Mouse (Mus musculus) midbrain, embryonic 11.5 days (tissue): ENCODE results near the gene Mien1. TPM values are rescaled to one million over a fixed set of nuclear protein-coding genes. Genes with fewer than 3 reads are reported as not detected.

Source experiments
- ATAC-seq: fragments of 200-750 bp; cut with Nextera tagmentation; 2 replicates; pipeline ENCODE4 v1.8.0; 2017; ENCODE audit warnings: moderate TSS enrichment, moderate library complexity; ENCODE audit not compliant: low FRiP score
- DNase-seq: peaks from one replicate; pipeline ENCODE4 v3.0.0; 2015; ENCODE audit warnings: low spot score; ENCODE audit errors: missing footprints
- H3K27ac ChIP-seq: fragments of 300-500 bp; sonication (generic); 2 replicates; pipeline ENCODE4 v1.5.1; 2014; ENCODE audit warnings: low read depth, low read length
- H3K27me3 ChIP-seq: fragments of 300-500 bp; sonication (generic); 2 replicates; pipeline ENCODE4 v1.6.1; 2014; ENCODE audit warnings: mild to moderate bottlenecking, low read length, moderate library complexity, mixed read lengths; ENCODE audit not compliant: control insufficient read depth, insufficient read depth
- H3K36me3 ChIP-seq: fragments of 300-500 bp; sonication (generic); 2 replicates; pipeline ENCODE4 v1.6.1; 2014; ENCODE audit warnings: mild to moderate bottlenecking, low read length, moderate library complexity, mixed read lengths; ENCODE audit not compliant: control insufficient read depth, insufficient read depth
- H3K4me1 ChIP-seq: fragments of 300-500 bp; sonication (generic); 2 replicates; pipeline ENCODE4 v1.6.1; 2014; ENCODE audit warnings: low read length; ENCODE audit not compliant: control insufficient read depth, insufficient read depth
- H3K4me2 ChIP-seq: fragments of 300-500 bp; sonication (generic); 2 replicates; pipeline ENCODE4 v1.6.1; 2014; ENCODE audit warnings: mild to moderate bottlenecking, moderate library complexity
- H3K4me3 ChIP-seq: fragments of 300-500 bp; sonication (generic); 2 replicates; pipeline ENCODE4 v1.5.1; 2014; ENCODE audit warnings: low read depth, low read length
- H3K9ac ChIP-seq: fragments of 300-500 bp; sonication (generic); 2 replicates; pipeline ENCODE4 v1.6.1; 2014; ENCODE audit warnings: low read length
- H3K9me3 ChIP-seq: fragments of 300-500 bp; sonication (generic); 2 replicates; pipeline ENCODE4 v1.6.1; 2016; ENCODE audit warnings: low read length; ENCODE audit not compliant: control insufficient read depth
- WGBS: fragments of 180-500 bp; shearing (Covaris S2); extraction: QIAGEN DNeasy Blood & Tissue Kit; methylation state at CpG from one replicate; pipeline ENCODE4 v1.1.7; 2014; 5-methylcytosine and 5-hydroxymethylcytosine counted together
- polyA plus RNA-seq: library from polyadenylated mRNA; unstranded; fragments of >200 nt; fragmentation: Nextera tagmentation; extraction: Ambion mirVana; gene quantifications from 2 replicates; pipeline ENCODE4 v1.2.1, GENCODE M21; 2014

Gene Mien1
- polyA plus RNA-seq, 1 experiment from 2014 or later = 145 TPM

- Histone ChIP-seq H3K36me3 (no peaks in the 10 kb centered on the region), H3K4me2 (no peak overlapping the region), H3K4me1 (peaks cover 11% of the 10 kb centered on the region), H3K4me3 (no peak overlapping the region), H3K9ac (no peak overlapping the region), H3K27ac (no peak overlapping the region), H3K9me3 (no peaks in the 10 kb centered on the region), H3K27me3 (no peaks in the 10 kb centered on the region)
- ATAC-seq (no peak), DNase-seq (peak; percentile 56)
- 70% methylated on average over 4 of the region's 6 CpGs for WGBS
Measured at GRCm38 (mm10) chr11:98418273-98418672, 20.5 kb downstream of the Mien1 start.

- ATAC-seq (no peak), DNase-seq (peak; percentile 28)
- Histone ChIP-seq H3K4me1 (peaks cover 11% of the 10 kb centered on the region), H3K36me3 (no peaks in the 10 kb centered on the region), H3K9ac (no peak overlapping the region), H3K9me3 (no peaks in the 10 kb centered on the region), H3K4me2 (no peak overlapping the region), H3K27me3 (no peaks in the 10 kb centered on the region), H3K4me3 (no peak overlapping the region), H3K27ac (no peak overlapping the region)
- WGBS = 89% methylated on average over 1 of the region's 1 CpGs
Measured at GRCm38 (mm10) chr11:98417074-98417473, 21.7 kb downstream of the Mien1 start.

- peak; percentile 47 for DNase-seq
- Histone ChIP-seq H3K27me3 (peaks cover 9% of the 10 kb centered on the region), H3K27ac (no peak overlapping the region), H3K4me2 (no peak overlapping the region), H3K9me3 (no peaks in the 10 kb centered on the region), H3K4me1 (peaks cover 22% of the 10 kb centered on the region), H3K4me3 (no peak overlapping the region), H3K9ac (no peak overlapping the region), H3K36me3 (no peaks in the 10 kb centered on the region)
- no peak for ATAC-seq
- WGBS = 42% methylated on average over 2 of the region's 2 CpGs
Measured at GRCm38 (mm10) chr11:98414162-98414561, 24.6 kb downstream of the Mien1 start.

- WGBS = 32% methylated on average over 7 of the region's 7 CpGs
- H3K27ac ChIP-seq = no peak overlapping the region
- peak overlapping the region; percentile 88; the same call in 1 of the 2 replicates for H3K9ac ChIP-seq
Measured at GRCm38 (mm10) chr11:98413731-98414130, 25.1 kb downstream of the Mien1 start.

GRCm38 (mm10) chr11:98412797-98413301 is 25.9 kb downstream of the Mien1 start:
- Histone ChIP-seq H3K36me3 (no peaks in the 10 kb centered on the region), H3K27ac (peak overlapping the region; percentile 40; the same call in 1 of the 2 replicates), H3K27me3 (peaks cover 9% of the 10 kb centered on the region), H3K4me1 (peaks cover 26% of the 10 kb centered on the region), H3K9me3 (no peaks in the 10 kb centered on the region), H3K4me3 (peak overlapping the region; percentile 83), H3K9ac (peak overlapping the region; percentile 88), H3K4me2 (peak overlapping the region; percentile 98)
- under 1% methylated on average over 40 of the region's 40 CpGs for WGBS
- DNase-seq (no peak), ATAC-seq (peak; percentile 34; the same call in 1 of the 2 replicates)

More at GRCm38 (mm10) chr11:98413731-98414130, 25.1 kb downstream of the Mien1 start:
- Histone ChIP-seq H3K4me2 (peak overlapping the region; percentile 98), H3K36me3 (no peaks in the 10 kb centered on the region), H3K27me3 (peaks cover 9% of the 10 kb centered on the region), H3K9me3 (no peaks in the 10 kb centered on the region), H3K4me1 (peaks cover 25% of the 10 kb centered on the region), H3K4me3 (peak overlapping the region; percentile 83)
- DNase-seq (peak; percentile 87), ATAC-seq (no peak)

- Histone ChIP-seq H3K27me3 (peaks cover 9% of the 10 kb centered on the region), H3K9me3 (no peaks in the 10 kb centered on the region), H3K36me3 (no peaks in the 10 kb centered on the region), H3K4me1 (peaks cover 26% of the 10 kb centered on the region), H3K9ac (peak within 1 kb of the TSS; percentile 88), H3K27ac (peak within 1 kb of the TSS; percentile 40; the same call in 1 of the 2 replicates), H3K4me3 (peak within 1 kb of the TSS; percentile 83), H3K4me2 (peak within 1 kb of the TSS; percentile 98)
- peak; percentile 80 for ATAC-seq
- WGBS = 1% methylated on average over 40 of the region's 49 CpGs
- DNase-seq = peak; percentile 96
Measured at GRCm38 (mm10) chr11:98412273-98412796, 26.5 kb downstream of the Mien1 start, which contains the start of gene Erbb2. Gene Erbb2, plus strand, starts transcription at chr11:98412470.

- H3K9ac ChIP-seq = peak overlapping the region; percentile 40
- H3K27me3 ChIP-seq = peaks cover 9% of the 10 kb centered on the region
- H3K36me3 ChIP-seq = no peaks in the 10 kb centered on the region
- 2% methylated on average over 10 of the region's 10 CpGs for WGBS
- H3K4me3 ChIP-seq = no peak overlapping the region
- peak overlapping the region; percentile 33 for H3K4me2 ChIP-seq
- H3K4me1 ChIP-seq = peaks cover 26% of the 10 kb centered on the region
- H3K9me3 ChIP-seq = no peaks in the 10 kb centered on the region
- ATAC-seq = peak; percentile 75
- no peak overlapping the region for H3K27ac ChIP-seq
- DNase-seq = peak; percentile 87
Measured at GRCm38 (mm10) chr11:98409341-98409822, 29.4 kb downstream of the Mien1 start.

GRCm38 (mm10) chr11:98408872-98409271 is 29.9 kb downstream of the Mien1 start:
- no peak overlapping the region for H3K27ac ChIP-seq
- H3K27me3 ChIP-seq = peaks cover 9% of the 10 kb centered on the region
- H3K4me3 ChIP-seq = no peak overlapping the region
- peaks cover 21% of the 10 kb centered on the region for H3K4me1 ChIP-seq
- H3K4me2 ChIP-seq = peak overlapping the region; percentile 33
- ATAC-seq = peak; percentile 13; the same call in 1 of the 2 replicates
- WGBS = 50% methylated on average over 8 of the region's 8 CpGs
- no peak for DNase-seq
- H3K9ac ChIP-seq = peak overlapping the region; percentile 40
- H3K9me3 ChIP-seq = no peaks in the 10 kb centered on the region
- H3K36me3 ChIP-seq = no peaks in the 10 kb centered on the region

GRCm38 (mm10) chr11:98406621-98407020 is 32.2 kb downstream of the Mien1 start:
- ATAC-seq (no peak), DNase-seq (no peak)
- Histone ChIP-seq H3K27ac (no peak overlapping the region), H3K4me2 (no peak overlapping the region), H3K27me3 (peaks cover 10% of the 10 kb centered on the region), H3K4me1 (peaks cover 10% of the 10 kb centered on the region), H3K36me3 (no peaks in the 10 kb centered on the region), H3K9ac (no peak overlapping the region), H3K9me3 (no peaks in the 10 kb centered on the region), H3K4me3 (no peak overlapping the region)
- 71% methylated on average over 6 of the region's 6 CpGs for WGBS
